Mouse (Mus musculus) cortical plate, adult 2 months (tissue): ENCODE results near the gene Ninj2. TPM values are rescaled to one million over a fixed set of nuclear protein-coding genes. Genes with fewer than 3 reads are reported as not detected.

Source experiments
- H3K27ac ChIP-seq: fragments of 200-500 bp; 2 replicates; pipeline ENCODE4 v1.5.1; 2012; ENCODE audit warnings: low read length, control low read depth, inconsistent platforms; ENCODE audit not compliant: insufficient read depth
- H3K4me1 ChIP-seq: fragments of 200-500 bp; 2 replicates; pipeline ENCODE4 v1.6.1; 2011; ENCODE audit warnings: low read length; ENCODE audit not compliant: control insufficient read depth, insufficient read depth
- H3K4me3 ChIP-seq: fragments of 200-500 bp; 2 replicates; pipeline ENCODE4 v1.5.1; 2011; ENCODE audit warnings: mild to moderate bottlenecking, low read length, control low read depth; ENCODE audit not compliant: insufficient read depth
- CTCF ChIP-seq: fragments of 200-500 bp; IDR thresholded peaks from 2 replicates; pipeline ENCODE4 v1.5.1; 2011; ENCODE audit warnings: mild to moderate bottlenecking, control low read depth, low read length; ENCODE audit not compliant: insufficient read depth; ENCODE audit errors: extremely low read depth
- POLR2A ChIP-seq: fragments of 200-500 bp; IDR thresholded peaks from 2 replicates; pipeline ENCODE4 v1.6.1; 2011; ENCODE audit warnings: mild to moderate bottlenecking, low read length, control low read depth; ENCODE audit not compliant: insufficient read depth; ENCODE audit errors: extremely low read depth
- polyA plus RNA-seq: library from polyadenylated mRNA; depleted of rRNA; stranded (reverse); fragments of >200 nt; gene quantifications from 2 replicates; pipeline ENCODE4 v1.2.3, GENCODE M21; 2012; rRNA removed

Ninj2 gene
- polyA plus RNA-seq, result 6.9 and 7.0 TPM in 2 replicates

- Histone ChIP-seq H3K4me1 (no peaks in the 10 kb centered on the region), H3K27ac (peak within 1 kb of the TSS; percentile 32; the same call in 1 of the 2 replicates), H3K4me3 (no peak within 1 kb of the TSS)
- TF ChIP-seq POLR2A (no peak), CTCF (no peak)
Observed at GRCm38 (mm10) chr6:120093100-120093499, at the start of gene Ninj2. Gene Ninj2 (plus strand): TSS chr6:120093350.

GRCm38 (mm10) chr6:120045406-120045805, 47.7 kb upstream of the Ninj2 start:
- no peak overlapping the region for H3K27ac ChIP-seq
- no peak for TF ChIP-seq CTCF
- TF ChIP-seq POLR2A, result no peak
- H3K4me1 ChIP-seq, result no peaks in the 10 kb centered on the region
- no peak overlapping the region for H3K4me3 ChIP-seq

- H3K4me3 ChIP-seq, result no peak overlapping the region
- no peak for TF ChIP-seq POLR2A
- TF ChIP-seq CTCF, result no peak
- H3K4me1 ChIP-seq, result no peaks in the 10 kb centered on the region
- H3K27ac ChIP-seq, result no peak overlapping the region
Observed at GRCm38 (mm10) chr6:120047705-120048292, 45.4 kb upstream of the Ninj2 start.

GRCm38 (mm10) chr6:120054412-120054811, 38.7 kb upstream of the Ninj2 start:
- no peak overlapping the region for H3K4me3 ChIP-seq
- H3K27ac ChIP-seq, result no peak overlapping the region
- TF ChIP-seq CTCF (no peak), POLR2A (no peak)
- H3K4me1 ChIP-seq, result no peaks in the 10 kb centered on the region

- no peak overlapping the region for H3K4me3 ChIP-seq
- TF ChIP-seq POLR2A, result no peak
- TF ChIP-seq CTCF, result no peak
- no peak overlapping the region for H3K27ac ChIP-seq
Observed at GRCm38 (mm10) chr6:120055666-120056540, 37.2 kb upstream of the Ninj2 start.

GRCm38 (mm10) chr6:120062934-120063333, 30.2 kb upstream of the Ninj2 start:
- Histone ChIP-seq H3K4me3 (no peak overlapping the region), H3K4me1 (no peaks in the 10 kb centered on the region), H3K27ac (peak overlapping the region; percentile 68)
- TF ChIP-seq CTCF (no peak), POLR2A (no peak)

More at GRCm38 (mm10) chr6:120055666-120056540, 37.2 kb upstream of the Ninj2 start:
- H3K4me1 ChIP-seq, result no peaks in the 10 kb centered on the region

- TF ChIP-seq CTCF, result no peak
- TF ChIP-seq POLR2A, result no peak
- H3K4me3 ChIP-seq, result no peak overlapping the region
- H3K4me1 ChIP-seq, result no peaks in the 10 kb centered on the region
- H3K27ac ChIP-seq, result peak overlapping the region; percentile 56
Observed at GRCm38 (mm10) chr6:120064627-120065026, 28.5 kb upstream of the Ninj2 start.

- H3K4me3 ChIP-seq, result no peak overlapping the region
- TF ChIP-seq CTCF, result no peak
- no peak for TF ChIP-seq POLR2A
- H3K27ac ChIP-seq, result no peak overlapping the region
Observed at GRCm38 (mm10) chr6:120065552-120066177, 27.5 kb upstream of the Ninj2 start.

GRCm38 (mm10) chr6:120069546-120069945, 23.6 kb upstream of the Ninj2 start:
- TF ChIP-seq CTCF (no peak), POLR2A (no peak)
- H3K4me3 ChIP-seq, result no peak overlapping the region

More at GRCm38 (mm10) chr6:120065552-120066177, 27.5 kb upstream of the Ninj2 start:
- H3K4me1 ChIP-seq, result no peaks in the 10 kb centered on the region

GRCm38 (mm10) chr6:120072630-120073029, 20.5 kb upstream of the Ninj2 start:
- TF ChIP-seq POLR2A (no peak), CTCF (no peak)
- Histone ChIP-seq H3K27ac (no peak overlapping the region), H3K4me3 (no peak overlapping the region), H3K4me1 (no peaks in the 10 kb centered on the region)

More at GRCm38 (mm10) chr6:120069546-120069945, 23.6 kb upstream of the Ninj2 start:
- Histone ChIP-seq H3K27ac (no peak overlapping the region), H3K4me1 (no peaks in the 10 kb centered on the region)
